Mouse (Mus musculus): ENCODE measurements around the gene Tbrg4.
"Not testable (repeated sequence)": the region's sequence is repeated elsewhere in the genome, so short reads cannot be mapped to it uniquely, and the experiment has no call there.

Gene Tbrg4

GRCm38 (mm10) chr11:6625478-6626387, at the start of gene Tbrg4:
Gene Tbrg4, minus strand, starts transcription at chr11:6626067.
- DNase-seq (ENCODE audit: low spot score in 2 of 2), result peak; percentile 87 to 91

GRCm38 (mm10) chr11:6675402-6675801, 49.5 kb upstream of the Tbrg4 start:
- DNase-seq (ENCODE audit: low spot score in 2 of 2), result no peak

- no peak for DNase-seq (ENCODE audit: low spot score in 2 of 2)
Measured at GRCm38 (mm10) chr11:6674701-6675100, 48.8 kb upstream of the Tbrg4 start.

DNA sequence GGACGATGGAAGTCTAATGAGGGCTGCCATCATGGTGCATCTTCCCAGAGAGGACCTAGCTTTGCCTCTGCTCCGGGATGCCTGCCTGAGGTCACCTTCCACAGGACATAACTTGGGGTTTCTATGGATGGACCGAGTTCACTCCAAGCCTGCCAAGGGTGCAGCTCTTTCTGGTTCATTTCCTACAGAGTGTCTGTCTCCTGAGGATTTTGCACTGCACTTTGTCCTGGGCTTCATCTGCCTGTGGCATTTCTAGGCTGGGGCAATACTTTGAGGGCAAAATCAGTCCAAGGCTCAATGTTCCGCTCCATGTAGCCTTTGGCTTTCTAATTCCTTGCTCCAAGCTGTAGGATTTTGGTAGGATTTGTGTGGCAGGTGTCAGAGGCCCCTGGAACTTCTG, 45.0 kb upstream of the Tbrg4 start:
- no peak for DNase-seq (ENCODE audit: low spot score in 2 of 2)

DNA sequence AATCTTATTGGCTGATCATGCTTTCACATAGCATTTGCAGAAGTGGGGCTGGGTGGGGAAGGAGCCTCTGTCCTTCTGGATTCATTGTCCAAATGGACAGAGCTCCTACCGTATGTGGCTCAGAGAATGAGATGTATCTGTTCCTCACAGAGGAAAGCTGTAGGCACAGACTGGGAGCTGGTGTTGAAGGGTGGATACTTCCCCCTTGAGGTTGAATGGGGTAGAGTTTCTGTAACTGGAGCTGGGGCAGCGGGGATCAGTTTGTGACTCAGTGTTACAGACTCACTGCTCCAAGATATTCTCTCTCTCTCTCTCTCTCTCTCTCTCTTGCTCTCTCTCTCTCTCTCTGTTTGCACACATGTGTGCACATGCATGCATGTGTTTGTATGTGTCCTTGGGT, 44.2 kb upstream of the Tbrg4 start:
- DNase-seq (ENCODE audit: low spot score in 2 of 2), result no peak

GRCm38 (mm10) chr11:6669041-6669440, 43.2 kb upstream of the Tbrg4 start:
- DNase-seq (ENCODE audit: low spot score in 2 of 2), result no peak

GRCm38 (mm10) chr11:6666634-6667033, 40.8 kb upstream of the Tbrg4 start:
- DNase-seq (ENCODE audit: low spot score in 2 of 2), result no peak

- DNase-seq (ENCODE audit: low spot score in 2 of 2), result no peak
Measured at GRCm38 (mm10) chr11:6661206-6661605, 35.3 kb upstream of the Tbrg4 start.

- DNase-seq (ENCODE audit: low spot score in 2 of 2), result no peak
Measured at GRCm38 (mm10) chr11:6658271-6658670, 32.4 kb upstream of the Tbrg4 start, which contains the start of gene Ramp3. Gene Ramp3, plus strand, starts transcription at chr11:6658521.

GRCm38 (mm10) chr11:6654903-6655302, 29.0 kb upstream of the Tbrg4 start:
- DNase-seq (ENCODE audit: low spot score in 2 of 2), result peak; percentile 65 to 76

GRCm38 (mm10) chr11:6652978-6653377, 27.1 kb upstream of the Tbrg4 start:
- not testable (repeated sequence) for DNase-seq (ENCODE audit: low spot score in 2 of 2)

- DNase-seq (ENCODE audit: low spot score in 2 of 2), result no peak
Measured at GRCm38 (mm10) chr11:6650519-6650918, 24.7 kb upstream of the Tbrg4 start.

DNA sequence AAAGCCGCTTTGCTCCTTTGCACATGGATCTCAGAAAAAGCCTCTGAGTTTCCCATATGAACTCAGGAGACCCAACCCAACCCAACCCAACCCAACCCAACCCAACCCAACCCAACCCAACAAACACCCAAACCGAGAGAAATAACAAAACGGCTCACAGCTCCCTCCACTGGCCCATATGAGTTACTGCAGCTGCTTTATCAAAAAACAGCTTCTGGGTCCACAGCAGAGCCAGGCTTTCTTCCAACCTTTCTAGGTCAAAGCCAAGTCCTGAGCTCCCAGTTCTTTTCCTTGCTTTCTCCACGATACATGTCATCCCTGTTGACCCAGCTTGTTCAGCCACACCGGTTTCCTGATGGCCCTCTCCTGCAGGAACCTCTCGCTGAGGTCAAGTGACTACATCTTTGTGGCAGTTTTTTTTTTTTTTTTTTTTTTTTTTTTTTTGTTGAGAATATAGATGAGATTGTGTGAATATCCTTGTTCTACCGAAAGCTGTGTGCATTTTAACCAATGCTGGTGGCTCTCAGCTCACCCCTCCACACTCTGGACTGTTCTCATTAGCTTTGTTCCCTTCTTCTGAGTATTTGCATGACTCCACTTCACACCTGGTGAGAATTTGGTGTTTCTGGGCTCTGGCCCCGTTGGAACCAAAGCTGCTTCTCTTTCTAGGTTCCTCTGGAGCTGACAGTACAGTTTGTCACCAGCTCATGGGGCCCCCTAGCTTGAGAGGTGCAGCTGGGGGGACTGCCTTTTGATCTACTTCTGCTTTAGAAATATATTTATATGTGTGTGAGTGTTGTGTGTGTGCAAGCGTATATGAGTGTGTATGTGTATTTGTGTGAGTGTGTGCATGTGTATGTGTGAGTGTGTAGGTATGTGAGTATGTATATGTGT, 22.2 kb upstream of the Tbrg4 start:
- no peak for DNase-seq (ENCODE audit: low spot score in 2 of 2)

- DNase-seq (ENCODE audit: low spot score in 2 of 2), result no peak
Measured at GRCm38 (mm10) chr11:6644566-6644965, 18.7 kb upstream of the Tbrg4 start.

DNA sequence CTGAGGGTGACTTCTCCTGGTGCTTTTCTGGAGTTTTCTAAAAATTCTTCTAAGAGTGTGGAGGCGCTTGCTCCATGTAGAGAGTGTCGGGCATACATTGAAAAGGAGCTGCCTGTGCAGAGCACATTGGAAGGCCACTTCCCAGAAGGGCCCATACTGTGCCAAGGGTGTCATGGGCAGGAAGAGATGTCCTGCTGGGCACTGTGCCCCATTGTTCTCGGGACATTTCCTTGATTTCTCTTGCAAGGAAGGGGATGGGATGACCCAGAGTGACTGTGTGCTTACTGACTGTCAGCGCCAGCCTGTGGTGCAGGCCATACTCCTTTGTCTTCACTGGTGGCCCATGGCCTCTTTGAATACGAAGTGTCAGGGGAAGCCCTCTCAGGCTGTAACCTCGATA, 13.2 kb upstream of the Tbrg4 start:
- no peak for DNase-seq (ENCODE audit: low spot score in 2 of 2)

- DNase-seq (ENCODE audit: low spot score in 2 of 2), result no peak
Measured at GRCm38 (mm10) chr11:6638537-6638936, 12.7 kb upstream of the Tbrg4 start, which contains the start of gene Wap. Gene Wap, minus strand, starts transcription at chr11:6638637.

- DNase-seq (ENCODE audit: low spot score in 2 of 2), result no peak
Measured at GRCm38 (mm10) chr11:6636150-6636549, 10.3 kb upstream of the Tbrg4 start.

DNA sequence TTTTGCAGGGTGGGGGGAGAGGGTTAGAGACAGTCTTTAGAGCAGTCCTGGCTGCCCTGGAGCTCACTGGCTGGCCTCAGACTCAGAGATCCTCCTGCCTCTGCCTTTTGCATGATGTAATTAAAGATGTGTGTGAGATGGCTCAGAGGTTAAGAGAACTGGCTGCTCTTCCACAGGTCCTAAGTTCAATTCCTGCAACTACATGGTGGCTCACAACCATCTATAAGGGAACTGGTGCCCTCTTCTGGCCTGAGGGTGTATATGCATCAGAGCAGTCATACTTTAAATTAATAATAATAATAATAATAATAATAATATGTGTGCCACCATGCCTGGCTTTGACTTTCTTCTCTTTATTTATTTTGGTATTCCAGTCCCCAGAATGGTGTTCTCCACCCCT, 3.8 kb upstream of the Tbrg4 start:
- no peak for DNase-seq (ENCODE audit: low spot score in 2 of 2)

GRCm38 (mm10) chr11:6628568-6628967, 2.7 kb upstream of the Tbrg4 start:
- DNase-seq (ENCODE audit: low spot score in 2 of 2), result peak; percentile 35 to 45

DNA sequence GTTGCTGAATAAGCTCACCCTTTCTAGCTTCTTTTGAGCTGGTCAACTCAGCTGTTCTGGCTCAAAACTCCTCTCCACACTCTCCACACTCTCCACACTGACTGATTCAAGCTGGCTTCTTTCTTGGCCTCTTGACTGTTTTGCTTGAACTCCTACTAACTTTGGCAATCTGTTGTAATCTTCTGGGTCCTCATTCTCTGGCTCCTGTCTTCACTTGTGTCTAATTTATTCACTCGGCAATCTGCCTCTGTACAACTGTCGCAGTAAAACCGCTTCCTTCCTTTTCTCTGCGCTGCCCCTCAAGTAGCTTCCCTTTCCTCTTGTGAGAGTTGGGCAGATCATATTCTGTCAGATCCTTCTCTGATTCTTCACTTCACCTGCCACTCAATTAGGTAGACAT, 1.9 kb upstream of the Tbrg4 start:
- no peak for DNase-seq (ENCODE audit: low spot score in 2 of 2)

DNA sequence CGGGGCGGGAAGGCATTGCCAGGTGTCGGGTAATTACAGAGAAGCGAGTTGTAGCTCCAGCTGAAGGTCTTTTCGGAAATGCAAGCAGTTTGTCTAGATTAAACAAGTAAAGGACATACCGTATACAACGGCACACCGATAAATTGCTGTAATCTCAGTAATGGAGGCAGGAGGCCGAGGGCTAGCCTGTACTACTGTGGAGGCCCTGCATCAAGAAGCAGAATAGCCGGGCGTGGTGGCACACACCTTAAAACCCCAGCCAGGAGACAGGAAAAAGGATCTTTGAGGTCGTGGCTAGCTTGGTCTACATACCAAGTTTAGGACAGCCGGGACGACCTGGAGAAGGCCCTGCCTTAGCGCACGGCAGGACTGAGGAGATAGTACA, 513 bp upstream of the Tbrg4 start:
- DNase-seq (ENCODE audit: low spot score in 2 of 2), result no peak

DNA sequence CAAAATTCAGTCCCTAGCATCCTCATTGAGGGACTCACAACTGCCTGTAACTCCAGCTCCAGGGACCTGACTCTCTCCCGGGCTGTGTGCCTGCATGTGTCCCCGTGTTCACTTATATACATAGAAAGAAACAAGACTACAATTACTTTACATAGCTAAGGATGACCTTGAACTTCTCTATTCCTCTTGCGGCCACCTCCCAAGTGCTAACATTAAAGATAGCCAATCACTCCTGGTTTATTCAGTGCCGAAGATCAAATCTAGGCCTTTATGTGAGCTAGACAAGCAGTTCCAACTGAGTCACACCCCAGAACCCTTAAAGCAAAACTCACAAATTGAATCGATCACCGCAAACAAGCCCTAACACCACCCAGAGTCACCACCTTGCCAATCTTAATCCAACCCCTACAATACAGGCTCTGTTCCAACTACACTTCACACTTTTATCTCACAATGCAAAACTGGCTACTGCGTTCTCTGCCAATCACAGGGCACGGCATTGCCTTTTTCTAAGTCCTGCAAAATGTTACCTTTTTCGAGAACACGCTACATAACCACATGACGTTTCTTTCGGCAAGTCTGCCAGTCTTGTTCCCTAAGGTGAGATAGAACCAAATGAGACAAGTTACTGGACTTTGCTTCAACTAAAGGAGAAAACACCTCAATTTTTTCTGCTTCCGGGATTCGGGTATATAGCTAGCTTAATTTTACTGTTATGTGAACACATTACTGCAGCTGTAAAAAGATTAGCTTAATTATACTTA, 1.1 kb downstream of the Tbrg4 start:
- DNase-seq (ENCODE audit: low spot score in 2 of 2), result no peak
